Mouse (Mus musculus) mammary gland, adult 2 months (tissue): Measurements from ENCODE around the gene Rpl38. TPM values are rescaled to one million over a fixed set of nuclear protein-coding genes. Genes with fewer than 3 reads are reported as not detected.

Source experiments
- polyA plus RNA-seq: library from polyadenylated mRNA; depleted of rRNA; stranded (reverse); fragments of >200 nt; gene quantifications from 2 replicates; pipeline ENCODE4 v1.2.3, GENCODE M21; 2012; ENCODE audit warnings: low replicate concordance; rRNA removed

The Rpl38 gene
- 234 and 324 TPM in 2 replicates for polyA plus RNA-seq

GRCm38 (mm10) chr11:114668301-114668710 lies at the start of gene Rpl38:
Gene Rpl38 (plus strand): TSS chr11:114668524.

DNA sequence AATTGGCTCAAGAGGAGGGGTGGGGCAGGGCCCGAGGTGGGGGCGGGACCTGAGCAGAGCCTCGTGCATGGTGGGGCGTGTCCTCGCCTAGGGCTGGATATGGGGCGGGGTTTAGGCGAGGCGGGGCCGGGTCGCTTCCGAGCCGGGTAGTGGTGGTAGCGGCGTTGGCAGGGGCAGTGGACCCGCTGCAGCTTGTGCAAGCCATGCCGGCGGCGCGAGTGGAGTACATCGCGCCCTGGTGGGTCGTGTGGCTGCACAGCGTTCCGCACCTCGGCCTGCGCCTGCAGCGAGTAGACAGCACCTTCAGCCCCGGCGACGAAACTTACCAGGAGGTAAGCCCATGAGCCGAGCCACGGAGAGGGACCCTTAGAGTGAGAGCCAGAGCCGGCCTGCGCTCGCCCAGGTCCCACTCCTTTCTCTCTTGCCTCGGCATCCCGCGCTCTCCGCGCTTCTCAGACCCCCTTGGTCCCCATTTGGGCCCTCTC lies 7.1 kb downstream of the Rpl38 start, which contains the start of gene Ttyh2:
Gene Ttyh2 (plus strand): TSS at position 91 of the 485 bp plus-strand sequence.

Other genes with a start within 250 kb of the Rpl38 start
- gene Ttyh2, start 6.9 kb downstream of the Rpl38 start, polyA plus RNA-seq, result 76.9 and 89.5 TPM in 2 replicates
- gene Dnaic2, start 58.9 kb downstream of the Rpl38 start, polyA plus RNA-seq, result 2.2 and 2.9 TPM in 2 replicates
- gene Kif19a, start 96.9 kb downstream of the Rpl38 start, polyA plus RNA-seq, result 3.1 and 4.7 TPM in 2 replicates
- 1.3 and 3.0 TPM in 2 replicates for gene Btbd17, start 127.4 kb downstream of the Rpl38 start, polyA plus RNA-seq
- not detected in 2 replicates for gene Gpr142, start 130.4 kb downstream of the Rpl38 start, polyA plus RNA-seq
- gene Gprc5c, start 182.6 kb downstream of the Rpl38 start, polyA plus RNA-seq, result 37.4 and 56.3 TPM in 2 replicates
- 2.2 and 3.9 TPM in 2 replicates for gene Cd300a, start 221.5 kb downstream of the Rpl38 start, polyA plus RNA-seq